ENCODE assay signal across 9 mouse cellular contexts in genomic region chr6:128076104-128077020, GRCm38 (mm10).
DNase-seq lines count a peak whose midpoint lies in the region; ATAC-seq and TF ChIP-seq lines count a peak whose summit lies in the region.
"Had no signal": no experiment of that assay in that cellular context is flagged by ENCODE, and none has a peak within 500 bp of the region (broad histone marks: within the 10 kb centered on the region; RNA-seq: fewer than 3 reads in every experiment).

No protein-coding gene starts in this region.

- H3K27ac ChIP-seq in embryonic facial prominence, embryonic 14.5 days (replicated peaks; ENCODE audit: low read depth, low read length), result peak overlapping the region; percentile 62
- peak overlapping the region; percentile 27; the same call in 1 of the 2 replicates for H3K27ac ChIP-seq in lung, embryonic 14.5 days (ENCODE audit: low read depth)
- H3K27ac ChIP-seq: midbrain, embryonic 13.5 days had no signal

- 0 out of 2 replicates have a peak, but pooled peaks cover 6% of the 10 kb centered on the region for H3K36me3 ChIP-seq in embryonic facial prominence, embryonic 14.5 days (ENCODE audit: control insufficient read depth, insufficient read depth, low read length)
- H3K36me3 ChIP-seq in lung, embryonic 14.5 days (ENCODE audit: insufficient read depth), result peaks cover 5% of the 10 kb centered on the region; the same call in 1 of the 2 replicates
- H3K36me3 ChIP-seq: midbrain, embryonic 13.5 days had no signal

- H3K4me3 ChIP-seq in embryonic facial prominence, embryonic 14.5 days (ENCODE audit: low read depth, low read length), result no peak overlapping the region
- H3K4me3 ChIP-seq in lung, embryonic 14.5 days (ENCODE audit: low read depth, low read length), result no peak overlapping the region
- H3K4me3 ChIP-seq: midbrain, embryonic 13.5 days had no signal

- WGBS in embryonic facial prominence, embryonic 14.5 days, result 69% methylated on average over 21 of the region's 21 CpGs
- 70% methylated on average over 21 of the region's 21 CpGs for WGBS in lung, embryonic 14.5 days

- DNase-seq in embryonic facial prominence, embryonic 14.5 days (ENCODE audit: low spot score), result peak; percentile 79
- DNase-seq in gastrocnemius, postnatal 36 days, result peak; percentile 30 to 46
- DNase-seq in kidney, adult 9 months, result peak; percentile 45
- peak; percentile 49 for DNase-seq in lung, embryonic 14.5 days
- DNase-seq in ovary, postnatal 14 days (ENCODE audit: low spot score), result no peak
- no peak for DNase-seq in retina, postnatal 1 day
- no peak for DNase-seq in cerebellum, postnatal 36 days
- DNase-seq in left cerebral cortex, adult 9 months (ENCODE audit: low spot score in 2 of 2), result no peak

- H3K9ac ChIP-seq in embryonic facial prominence, embryonic 14.5 days (ENCODE audit: low read depth, low read length), result no peak overlapping the region
- no peak overlapping the region for H3K9ac ChIP-seq in lung, embryonic 14.5 days
- H3K9ac ChIP-seq: midbrain, embryonic 13.5 days had no signal

- no peaks in the 10 kb centered on the region for H3K9me3 ChIP-seq in embryonic facial prominence, embryonic 14.5 days (ENCODE audit: control insufficient read depth, low read length)
- H3K9me3 ChIP-seq in lung, embryonic 14.5 days (ENCODE audit: low read depth, low read length), result no peaks in the 10 kb centered on the region
- H3K9me3 ChIP-seq: midbrain, embryonic 13.5 days had no signal

- peaks cover 45% of the 10 kb centered on the region for H3K4me1 ChIP-seq in embryonic facial prominence, embryonic 14.5 days (ENCODE audit: control insufficient read depth, insufficient read depth, low read length)
- peaks cover 52% of the 10 kb centered on the region for H3K4me1 ChIP-seq in lung, embryonic 14.5 days (ENCODE audit: insufficient read depth)

- intact Hi-C loops in gastrocnemius, postnatal 36 days (cut with DNase I), result no loop called here

- H3K27me3 ChIP-seq in embryonic facial prominence, embryonic 14.5 days (replicated peaks; ENCODE audit: control insufficient read depth, insufficient read depth, low read length), result no peaks in the 10 kb centered on the region
- H3K27me3 ChIP-seq in lung, embryonic 14.5 days (ENCODE audit: insufficient read depth, low read length), result no peaks in the 10 kb centered on the region
- H3K27me3 ChIP-seq: midbrain, embryonic 13.5 days had no signal

- H3K4me2 ChIP-seq in embryonic facial prominence, embryonic 14.5 days (ENCODE audit: low read depth, low read length), result no peak overlapping the region
- no peak overlapping the region for H3K4me2 ChIP-seq in lung, embryonic 14.5 days
- H3K4me2 ChIP-seq: midbrain, embryonic 13.5 days had no signal

- peak; percentile 62 for ATAC-seq in embryonic facial prominence, embryonic 14.5 days (ENCODE audit: low read depth)
- no peak for ATAC-seq in lung, embryonic 14.5 days (ENCODE audit: insufficient read depth)
- ATAC-seq: midbrain, embryonic 13.5 days had no signal

- TF ChIP-seq CTCF in lung, embryonic 14.5 days (IDR thresholded peaks at IDR 0.05; ENCODE audit: low read depth), result no peak

Comparison
In these comparisons a context has a peak if more than half of its experiments do, and no peak if none do; other contexts are left out.
1. DNase-seq: peak in embryonic facial prominence, embryonic 14.5 days (single experiment), gastrocnemius, postnatal 36 days (2 of 2), kidney, adult 9 months (single experiment) and lung, embryonic 14.5 days (single experiment); none in ovary, postnatal 14 days (single experiment), retina, postnatal 1 day (single experiment), cerebellum, postnatal 36 days (0 of 2) and left cerebral cortex, adult 9 months (0 of 2).